Mouse (Mus musculus): ENCODE results near the gene Clic6. TPM values are rescaled to one million over a fixed set of nuclear protein-coding genes. Genes with fewer than 3 reads are reported as not detected.
A peak's percentile ranks its signal among the peaks of the same experiment; 100 is the strongest.
"Not testable (repeated sequence)": the region's sequence is repeated elsewhere in the genome, so short reads cannot be mapped to it uniquely, and the experiment has no call there.

Clic6 gene
- polyA plus RNA-seq, 1 experiment from 2014 or later = 80.6 TPM

DNA sequence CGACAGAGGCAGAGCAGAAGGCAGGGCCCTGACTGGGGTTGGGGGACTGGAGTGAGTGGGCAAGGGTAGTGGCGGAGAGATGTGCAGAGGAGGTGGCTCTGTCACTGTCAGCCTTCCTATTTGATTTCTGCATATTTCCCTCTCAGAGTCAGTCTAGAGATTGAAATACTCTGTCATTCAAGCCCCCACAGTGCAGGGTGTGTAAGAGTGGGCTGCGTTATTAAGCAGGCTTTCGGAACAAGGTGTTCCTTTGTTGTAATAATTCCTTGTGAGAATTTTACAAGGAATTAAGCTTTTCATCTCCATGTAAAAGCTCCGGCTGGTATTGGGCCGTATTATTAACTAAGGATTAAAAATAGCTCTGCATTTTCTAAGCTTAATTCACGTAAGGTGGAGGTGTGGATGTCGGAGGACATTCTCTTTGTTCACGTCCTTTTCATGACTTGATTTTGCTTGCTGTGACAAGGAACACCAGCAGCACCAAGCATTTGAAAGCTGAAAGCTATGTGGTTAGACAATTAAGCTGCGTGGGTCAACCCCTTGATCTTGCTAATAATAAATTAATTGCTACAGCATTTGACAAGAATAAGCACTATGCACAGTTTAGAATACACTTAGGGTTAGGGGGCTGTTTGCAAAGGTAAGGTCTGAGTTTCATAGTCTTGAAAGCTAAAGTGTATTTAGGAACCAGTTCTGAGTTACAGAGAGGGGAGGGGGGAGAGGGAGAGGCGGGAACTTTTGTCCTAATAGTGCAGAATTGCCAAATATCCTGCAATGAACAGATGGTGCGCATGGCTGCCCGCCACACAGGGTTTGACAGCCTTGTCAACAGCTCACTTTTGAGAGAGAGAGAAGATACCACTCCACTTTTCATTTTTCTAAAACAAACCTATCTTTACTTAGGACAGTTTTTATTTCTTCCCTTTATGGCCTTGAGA is 25.6 kb downstream of the Clic6 start:
- no peak overlapping the region for H3K4me3 ChIP-seq (replicated peaks)
- WGBS = 76% methylated on average over 13 of the region's 13 CpGs
- no peaks in the 10 kb centered on the region for H3K36me3 ChIP-seq
- no peak for ATAC-seq
- H3K9me3 ChIP-seq = no peaks in the 10 kb centered on the region
- no peak overlapping the region for H3K4me2 ChIP-seq (replicated peaks)
- no peaks in the 10 kb centered on the region for H3K4me1 ChIP-seq (replicated peaks)
- H3K27ac ChIP-seq = no peak overlapping the region
- no peaks in the 10 kb centered on the region for H3K27me3 ChIP-seq (replicated peaks)
- no peak overlapping the region for H3K9ac ChIP-seq

DNA sequence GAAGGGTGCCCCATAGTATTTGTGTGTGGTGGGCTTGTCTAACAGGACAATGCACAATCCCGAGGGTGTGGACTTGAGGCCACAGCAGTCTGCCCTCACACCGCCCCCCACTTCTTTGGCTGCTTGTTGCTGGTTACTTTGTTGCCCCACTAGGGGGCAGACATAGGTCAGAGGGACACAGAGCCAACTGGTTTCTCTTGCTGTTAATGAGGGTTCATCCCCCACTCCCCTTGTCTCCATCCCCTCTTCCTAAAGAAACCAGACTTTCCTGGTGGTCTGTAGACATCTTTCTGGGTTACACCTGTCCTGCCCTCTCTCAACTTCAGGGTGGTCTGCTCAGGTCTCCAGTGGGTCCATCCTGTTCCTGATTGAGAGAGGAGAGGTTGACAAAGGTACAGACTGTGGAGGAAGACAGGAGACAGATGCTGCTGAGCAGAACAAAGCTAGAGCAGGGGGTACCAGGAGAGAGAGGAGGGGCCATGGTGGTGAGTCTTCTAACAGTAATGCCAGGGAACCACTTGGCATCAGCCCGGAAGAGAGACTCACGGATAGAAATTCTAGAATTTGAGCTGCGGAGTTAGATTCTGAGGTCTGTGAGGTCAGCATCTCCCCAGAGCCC is 26.3 kb downstream of the Clic6 start:
- Histone ChIP-seq H3K36me3 (no peaks in the 10 kb centered on the region), H3K9ac (no peak overlapping the region), H3K4me3 (replicated peaks) (no peak overlapping the region), H3K27ac (no peak overlapping the region), H3K4me2 (replicated peaks) (no peak overlapping the region), H3K4me1 (replicated peaks) (no peaks in the 10 kb centered on the region), H3K27me3 (replicated peaks) (no peaks in the 10 kb centered on the region), H3K9me3 (no peaks in the 10 kb centered on the region)
- WGBS = 61% methylated on average over 5 of the region's 5 CpGs
- no peak for ATAC-seq

DNA sequence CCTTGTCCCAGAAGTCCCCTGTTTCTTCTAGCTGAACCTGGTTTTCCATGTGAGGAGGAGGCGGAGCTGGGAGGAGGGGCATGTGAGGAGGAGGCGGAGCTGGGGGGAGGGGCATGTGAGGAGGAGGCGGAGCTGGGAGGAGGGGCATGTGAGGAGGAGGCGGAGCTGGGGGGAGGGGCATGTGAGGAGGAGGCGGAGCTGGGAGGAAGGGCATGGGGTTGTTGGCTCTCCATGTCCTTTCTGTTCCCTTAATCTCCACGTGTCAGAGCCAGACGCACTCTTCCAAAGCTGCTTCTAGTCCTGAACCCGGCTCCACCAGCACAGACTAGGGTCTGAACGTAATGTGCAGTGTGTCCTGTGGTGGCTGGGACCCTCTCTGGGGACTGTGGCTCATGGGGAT is 29.4 kb downstream of the Clic6 start:
- H3K4me3 ChIP-seq (replicated peaks); H3K9me3 ChIP-seq; ATAC-seq; H3K9ac ChIP-seq; H3K27me3 ChIP-seq (replicated peaks); H3K36me3 ChIP-seq; H3K4me2 ChIP-seq (replicated peaks); H3K27ac ChIP-seq: not testable (repeated sequence)
- H3K4me1 ChIP-seq (replicated peaks) = 0 out of 2 replicates have a peak, but pooled peaks cover 10% of the 10 kb centered on the region
- 71% methylated on average over 9 of the region's 9 CpGs for WGBS

DNA sequence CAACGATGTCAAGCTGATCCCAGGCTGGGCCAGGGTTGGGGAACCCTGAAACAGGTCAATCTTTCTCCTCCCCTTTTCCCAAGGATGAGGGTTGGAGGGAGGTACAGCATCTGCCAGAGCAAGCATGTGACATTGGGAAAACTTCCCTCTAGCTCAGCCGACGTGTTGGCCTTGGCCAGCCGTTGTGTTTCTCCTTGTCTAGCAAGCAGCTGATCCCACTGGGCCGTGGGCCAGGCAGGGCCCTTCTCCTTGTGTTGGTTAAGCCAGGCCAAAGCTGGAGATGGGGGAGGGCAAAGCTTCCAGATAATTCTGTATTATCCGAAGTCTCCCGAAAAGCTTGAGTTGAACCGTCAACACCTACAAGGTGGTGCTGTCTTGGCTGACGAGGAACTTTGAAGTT is 30.6 kb downstream of the Clic6 start:
- Histone ChIP-seq H3K4me3 (replicated peaks) (no peak overlapping the region), H3K9me3 (no peaks in the 10 kb centered on the region)

DNA sequence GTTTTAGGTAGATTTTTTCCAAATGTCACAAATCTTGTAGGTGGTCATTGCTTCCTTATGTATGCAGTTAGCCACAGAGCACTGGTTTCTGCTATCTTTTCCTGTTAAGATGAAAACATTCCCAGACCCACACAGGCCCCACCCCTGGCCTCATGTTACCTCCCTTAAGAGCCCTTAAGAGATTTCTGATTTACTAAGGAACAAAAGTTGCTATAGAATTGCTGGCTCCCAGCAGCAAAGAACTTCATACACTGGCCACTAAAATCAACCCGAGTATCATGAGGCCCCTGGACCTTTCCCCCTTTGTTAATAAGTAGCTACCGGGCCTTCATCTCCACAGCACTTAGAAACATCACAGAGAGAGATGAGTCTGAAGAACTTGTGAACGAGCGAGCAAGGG is 33.2 kb downstream of the Clic6 start:
- H3K27ac ChIP-seq = peak overlapping the region; percentile 48; the same call in 1 of the 2 replicates
- 0 out of 2 replicates have a peak, but pooled peaks cover 18% of the 10 kb centered on the region for H3K4me1 ChIP-seq (replicated peaks)
- H3K4me3 ChIP-seq (replicated peaks) = no peak overlapping the region
- peak; percentile 78 for ATAC-seq
- 43% methylated on average over 4 of the region's 4 CpGs for WGBS
- no peaks in the 10 kb centered on the region for H3K27me3 ChIP-seq (replicated peaks)
- no peaks in the 10 kb centered on the region for H3K9me3 ChIP-seq
- H3K36me3 ChIP-seq = no peaks in the 10 kb centered on the region
- peak overlapping the region; percentile 26 for H3K4me2 ChIP-seq (replicated peaks)
- H3K9ac ChIP-seq = no peak overlapping the region

More for the DNA sequence above, 30.6 kb downstream of the Clic6 start:
- no peak overlapping the region for H3K27ac ChIP-seq
- H3K9ac ChIP-seq = no peak overlapping the region
- ATAC-seq = no peak
- no peaks in the 10 kb centered on the region for H3K27me3 ChIP-seq (replicated peaks)
- WGBS = 78% methylated on average over 9 of the region's 9 CpGs
- H3K4me1 ChIP-seq (replicated peaks) = 0 out of 2 replicates have a peak, but pooled peaks cover 17% of the 10 kb centered on the region
- H3K36me3 ChIP-seq = no peaks in the 10 kb centered on the region
- H3K4me2 ChIP-seq (replicated peaks) = no peak overlapping the region

DNA sequence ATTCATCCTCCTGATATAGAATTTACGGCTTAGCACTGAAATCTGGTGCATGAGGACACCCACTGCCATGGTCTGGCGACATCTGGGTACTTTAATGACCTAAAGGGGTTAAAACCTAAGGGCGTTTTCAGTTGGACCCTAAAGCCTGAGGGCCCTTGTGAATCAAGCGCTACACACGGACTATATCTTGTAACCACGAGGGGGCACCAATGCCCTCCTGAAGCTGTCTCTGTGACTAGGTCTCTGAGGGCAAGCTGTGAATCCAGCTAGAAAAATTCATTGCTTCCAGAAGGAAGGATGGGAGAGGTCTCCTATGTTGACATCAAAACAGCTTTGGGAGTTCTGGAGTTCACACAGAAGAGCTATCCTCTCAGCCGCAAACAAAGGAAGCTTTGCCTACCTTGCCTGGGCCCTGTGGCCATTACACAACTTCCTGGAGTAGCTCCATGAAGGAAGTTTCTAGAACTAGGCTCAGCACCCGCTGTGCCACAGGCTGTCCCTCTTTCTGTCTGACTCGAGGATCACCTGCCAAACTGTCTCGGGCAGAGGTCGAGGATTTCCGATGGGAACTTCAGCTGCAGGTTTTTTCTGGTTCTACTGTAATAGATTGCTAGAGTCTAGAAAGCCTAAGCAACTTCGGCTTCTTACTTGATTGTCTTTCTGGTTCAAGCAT is 34.4 kb downstream of the Clic6 start:
- ATAC-seq = 0 out of 2 replicates have a peak, but pooled peaks have one; percentile 24
- no peak overlapping the region for H3K4me3 ChIP-seq (replicated peaks)
- H3K27me3 ChIP-seq (replicated peaks) = no peaks in the 10 kb centered on the region
- no peak overlapping the region for H3K27ac ChIP-seq
- H3K4me2 ChIP-seq (replicated peaks) = no peak overlapping the region
- H3K36me3 ChIP-seq = no peaks in the 10 kb centered on the region
- H3K4me1 ChIP-seq (replicated peaks) = 0 out of 2 replicates have a peak, but pooled peaks cover 18% of the 10 kb centered on the region
- H3K9me3 ChIP-seq = no peaks in the 10 kb centered on the region
- WGBS = 54% methylated on average over 13 of the region's 13 CpGs
- no peak overlapping the region for H3K9ac ChIP-seq

DNA sequence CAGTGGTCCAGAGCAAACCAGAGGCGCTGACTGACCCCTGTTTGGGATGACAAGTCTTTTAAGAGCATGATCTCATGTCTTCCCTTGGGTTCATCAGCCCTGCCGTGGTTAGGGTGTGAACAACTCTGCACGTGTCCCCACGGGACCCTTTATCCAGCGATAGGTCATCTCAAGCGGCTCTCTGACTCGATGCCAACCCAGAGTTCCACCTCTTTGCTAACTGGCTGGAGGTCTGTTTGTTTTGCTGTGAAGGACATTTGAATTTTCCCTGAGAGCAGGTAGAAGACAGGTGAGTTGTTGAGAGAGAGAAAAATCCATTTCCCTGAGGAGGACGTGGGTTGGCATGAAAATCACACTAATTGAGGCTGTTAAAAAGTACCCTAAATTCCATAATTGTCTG is 37.8 kb downstream of the Clic6 start:
- no peaks in the 10 kb centered on the region for H3K36me3 ChIP-seq
- no peaks in the 10 kb centered on the region for H3K27me3 ChIP-seq (replicated peaks)
- no peak overlapping the region for H3K9ac ChIP-seq
- ATAC-seq = no peak
- WGBS = 69% methylated on average over 8 of the region's 8 CpGs
- no peak overlapping the region for H3K4me3 ChIP-seq (replicated peaks)
- no peak overlapping the region for H3K4me2 ChIP-seq (replicated peaks)
- H3K4me1 ChIP-seq (replicated peaks) = 0 out of 2 replicates have a peak, but pooled peaks cover 18% of the 10 kb centered on the region
- H3K27ac ChIP-seq = no peak overlapping the region
- H3K9me3 ChIP-seq = no peaks in the 10 kb centered on the region

DNA sequence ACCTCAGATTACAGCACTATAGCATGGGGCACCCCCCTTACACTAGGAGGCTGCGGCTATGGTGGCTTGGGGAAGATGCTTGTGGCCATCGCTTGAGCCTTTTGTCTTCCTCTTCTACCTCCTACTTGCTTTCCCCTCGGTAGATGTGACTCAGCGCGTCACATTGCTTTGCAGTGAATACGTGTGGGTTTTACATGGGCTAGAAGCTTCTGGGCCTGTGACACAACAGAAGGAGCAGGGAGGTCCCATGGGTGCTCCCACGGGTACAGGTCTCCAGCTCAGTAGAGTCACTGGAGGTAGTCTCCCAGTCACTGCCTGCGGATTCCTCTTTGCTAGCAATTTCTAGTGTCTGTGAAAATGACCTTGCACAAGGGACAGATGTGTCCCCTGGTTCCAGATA is 39.1 kb downstream of the Clic6 start:
- H3K4me2 ChIP-seq (replicated peaks) = no peak overlapping the region

DNA sequence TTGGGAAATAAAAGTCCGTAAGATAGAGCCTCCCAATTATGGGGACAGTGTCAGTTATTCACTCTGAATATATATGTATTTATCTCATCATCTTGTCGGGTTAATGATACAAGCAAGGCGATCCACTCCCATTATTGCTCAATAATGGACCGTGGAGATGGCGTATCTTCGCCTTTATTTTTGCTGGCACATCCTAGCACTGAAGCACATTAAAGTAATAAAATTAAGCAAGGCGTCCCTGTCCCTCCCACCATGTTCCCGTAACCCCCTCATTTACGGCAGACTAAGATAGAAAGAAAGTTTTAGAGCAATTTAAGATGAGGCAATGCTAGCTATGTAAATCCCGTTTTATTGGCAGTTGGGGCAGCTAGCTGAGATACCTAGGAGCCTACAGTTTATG is 40.4 kb downstream of the Clic6 start:
- no peak overlapping the region for H3K4me3 ChIP-seq (replicated peaks)
- ATAC-seq = peak; percentile 46; the same call in 1 of the 2 replicates
- H3K9ac ChIP-seq = no peak overlapping the region
- H3K9me3 ChIP-seq = no peaks in the 10 kb centered on the region
- no peak overlapping the region for H3K27ac ChIP-seq
- no peaks in the 10 kb centered on the region for H3K27me3 ChIP-seq (replicated peaks)
- H3K4me1 ChIP-seq (replicated peaks) = 0 out of 2 replicates have a peak, but pooled peaks cover 4% of the 10 kb centered on the region
- 67% methylated on average over 10 of the region's 10 CpGs for WGBS
- H3K36me3 ChIP-seq = peaks cover 9% of the 10 kb centered on the region; the same call in 1 of the 2 replicates
- no peak overlapping the region for H3K4me2 ChIP-seq (replicated peaks)

More for the DNA sequence above, 39.1 kb downstream of the Clic6 start:
- no peak for ATAC-seq
- Histone ChIP-seq H3K4me1 (replicated peaks) (0 out of 2 replicates have a peak, but pooled peaks cover 10% of the 10 kb centered on the region), H3K27ac (no peak overlapping the region), H3K4me3 (replicated peaks) (no peak overlapping the region), H3K27me3 (replicated peaks) (no peaks in the 10 kb centered on the region), H3K36me3 (peaks cover 4% of the 10 kb centered on the region; the same call in 1 of the 2 replicates), H3K9me3 (no peaks in the 10 kb centered on the region), H3K9ac (no peak overlapping the region)
- 87% methylated on average over 8 of the region's 8 CpGs for WGBS

DNA sequence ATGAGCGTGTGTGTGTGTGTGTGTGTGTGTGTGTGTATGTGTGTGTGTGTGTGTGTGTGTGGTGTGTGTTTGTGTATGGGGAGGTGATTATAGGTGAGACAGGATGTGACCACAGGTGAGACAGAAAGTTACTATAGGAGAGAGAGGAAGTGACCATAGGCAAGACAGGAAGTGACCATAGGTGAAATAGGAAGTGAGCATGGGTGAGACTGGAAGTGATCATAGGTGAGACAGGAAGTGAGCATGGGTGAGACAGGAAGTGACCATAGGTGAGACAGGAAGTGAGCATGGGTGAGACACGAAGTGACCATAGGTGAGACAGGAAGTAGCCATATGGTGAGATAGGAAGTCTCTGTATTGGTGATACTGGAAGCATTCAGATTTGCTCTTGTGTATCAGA is 49.7 kb downstream of the Clic6 start:
- Histone ChIP-seq H3K4me2 (replicated peaks) (no peak overlapping the region), H3K9ac (no peak overlapping the region), H3K4me1 (replicated peaks) (no peaks in the 10 kb centered on the region; the same call in 1 of the 2 replicates), H3K27me3 (replicated peaks) (no peaks in the 10 kb centered on the region), H3K27ac (no peak overlapping the region), H3K9me3 (no peaks in the 10 kb centered on the region), H3K36me3 (0 out of 2 replicates have a peak, but pooled peaks cover 7% of the 10 kb centered on the region), H3K4me3 (replicated peaks) (no peak overlapping the region)
- WGBS = 87% methylated on average over 2 of the region's 2 CpGs
- no peak for ATAC-seq

DNA sequence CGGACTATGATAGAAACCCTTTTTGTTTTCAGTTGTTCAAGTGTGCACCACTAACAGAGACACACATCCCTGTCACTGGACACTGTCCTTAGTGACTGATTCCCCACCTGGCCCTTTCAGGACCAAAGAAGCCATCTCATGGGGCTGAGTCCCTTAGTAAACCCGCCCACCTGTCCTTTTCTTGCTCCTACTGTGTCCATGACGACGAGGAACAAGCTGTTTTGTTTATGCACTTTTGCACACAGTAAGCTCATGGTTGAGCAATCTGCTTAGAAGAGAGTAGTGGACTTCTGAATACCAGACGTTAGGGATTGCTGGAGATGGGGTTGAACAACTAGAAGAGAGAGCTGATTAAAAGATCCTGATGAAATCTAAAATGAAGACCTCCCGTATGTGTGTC is 52.8 kb downstream of the Clic6 start:
- 79% methylated on average over 6 of the region's 6 CpGs for WGBS
- Histone ChIP-seq H3K9ac (no peak overlapping the region), H3K27me3 (replicated peaks) (no peaks in the 10 kb centered on the region), H3K36me3 (no peaks in the 10 kb centered on the region), H3K4me1 (replicated peaks) (no peaks in the 10 kb centered on the region; the same call in 1 of the 2 replicates), H3K4me3 (replicated peaks) (no peak overlapping the region), H3K4me2 (replicated peaks) (no peak overlapping the region), H3K27ac (no peak overlapping the region), H3K9me3 (no peaks in the 10 kb centered on the region)
- no peak for ATAC-seq

DNA sequence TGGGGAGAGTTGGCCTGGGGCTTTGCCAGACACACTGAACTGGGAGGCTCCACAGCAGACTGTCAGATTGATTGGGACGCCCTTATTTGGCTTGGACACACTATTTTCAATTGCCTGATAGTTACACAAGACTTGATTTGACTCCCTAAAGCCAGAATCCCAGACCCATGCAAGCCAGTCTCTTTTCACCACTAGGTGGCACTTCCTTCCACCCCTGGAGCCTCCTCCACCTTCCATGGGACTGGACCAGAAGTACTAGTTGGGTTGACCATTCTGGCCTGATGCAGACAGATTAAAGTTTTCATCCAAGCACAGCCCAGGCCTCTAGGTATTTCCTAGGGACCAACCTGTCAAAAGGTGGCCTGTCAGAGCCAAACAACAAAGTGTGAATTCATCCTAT is 58.7 kb downstream of the Clic6 start:
- Histone ChIP-seq H3K27me3 (replicated peaks) (no peaks in the 10 kb centered on the region), H3K9me3 (no peaks in the 10 kb centered on the region), H3K4me1 (replicated peaks) (no peaks in the 10 kb centered on the region), H3K27ac (no peak overlapping the region), H3K9ac (no peak overlapping the region), H3K4me2 (replicated peaks) (no peak overlapping the region), H3K4me3 (replicated peaks) (no peak overlapping the region), H3K36me3 (no peaks in the 10 kb centered on the region)
- ATAC-seq = 0 out of 2 replicates have a peak, but pooled peaks have one; percentile 49
- 69% methylated on average over 1 of the region's 1 CpGs for WGBS
